12 mouse cellular contexts compared by ENCODE assay signal in genomic region chr4:150586275-150586674, GRCm38 (mm10).
"Had no signal": no experiment of that assay in that cellular context is flagged by ENCODE, and none has a peak within 500 bp of the region (broad histone marks: within the 10 kb centered on the region; RNA-seq: fewer than 3 reads in every experiment).

No protein-coding gene starts in this region.

- H3K9ac ChIP-seq: limb, embryonic 12.5 days; lung, embryonic 15.5 days; midbrain, embryonic 13.5 days; neural tube, embryonic 12.5 days had no signal

- H3K9me3 ChIP-seq: limb, embryonic 12.5 days; lung, embryonic 15.5 days; midbrain, embryonic 13.5 days; neural tube, embryonic 12.5 days had no signal

- H3K36me3 ChIP-seq: lung, embryonic 15.5 days; midbrain, embryonic 13.5 days; neural tube, embryonic 12.5 days had no signal

- H3K4me3 ChIP-seq: limb, embryonic 12.5 days; lung, embryonic 15.5 days; midbrain, embryonic 13.5 days; neural tube, embryonic 12.5 days had no signal

- H3K4me2 ChIP-seq: limb, embryonic 12.5 days; lung, embryonic 15.5 days; midbrain, embryonic 13.5 days; neural tube, embryonic 12.5 days had no signal

- DNase-seq: kidney, adult 9 months; kidney, postnatal 14 days; right cerebral cortex, postnatal 25 days; thymus, postnatal 4 days had no signal

- ATAC-seq: hindbrain, embryonic 16.5 days; inflammation-experienced regulatory T-cells, adult 6 months; intestine, postnatal 0 days; midbrain, embryonic 13.5 days had no signal

- H3K27ac ChIP-seq: limb, embryonic 12.5 days; neural tube, embryonic 12.5 days; stomach, postnatal 0 days had no signal

- H3K27me3 ChIP-seq: limb, embryonic 12.5 days; lung, embryonic 15.5 days; midbrain, embryonic 13.5 days; neural tube, embryonic 12.5 days had no signal
